Mouse (Mus musculus): ENCODE measurements around the gene Safb2. TPM values are rescaled to one million over a fixed set of nuclear protein-coding genes. Genes with fewer than 3 reads are reported as not detected.

The Safb2 gene
- polyA plus RNA-seq (2015; fragmentation: Nextera tagmentation; extraction: Ambion mirVana) = 42.3 and 55.9 TPM in 2 replicates

GRCm38 (mm10) chr17:56584257-56585130 lies at the start of gene Safb2, which contains the start of gene Safb:
Gene Safb2, minus strand, starts transcription at chr17:56584585.
Gene Safb, plus strand, starts transcription at chr17:56584825.

GRCm38 (mm10) chr17:56627530-56628277 lies 43.3 kb upstream of the Safb2 start, which contains the start of gene Catsperd:
Gene Catsperd, plus strand, starts transcription at chr17:56628143.

GRCm38 (mm10) chr17:56626754-56627470 lies 42.5 kb upstream of the Safb2 start, which contains the start of gene Lonp1:
Gene Lonp1, minus strand, starts transcription at chr17:56626887.

GRCm38 (mm10) chr17:56613236-56613844 lies 29.0 kb upstream of the Safb2 start, which contains the start of gene Rpl36:
Gene Rpl36, plus strand, starts transcription at chr17:56613416.

GRCm38 (mm10) chr17:56609452-56610171 lies 25.2 kb upstream of the Safb2 start, which contains the start of gene 2410015M20Rik:
Gene 2410015M20Rik, minus strand, starts transcription at chr17:56609771.

GRCm38 (mm10) chr17:56554122-56554551 lies 30.2 kb downstream of the Safb2 start, which contains the start of gene Gm20219:
Gene Gm20219, minus strand, starts transcription at chr17:56554387.

GRCm38 (mm10) chr17:56512310-56512709 lies 72.1 kb downstream of the Safb2 start, which contains the start of gene Znrf4:
Gene Znrf4, minus strand, starts transcription at chr17:56512431.

Other genes with a start within 250 kb of the Safb2 start
- 159 and 196 TPM in 2 replicates for gene Ptprs, start 108.1 kb downstream of the Safb2 start, polyA plus RNA-seq (2015; fragmentation: Nextera tagmentation; extraction: Ambion mirVana)
- gene Znrf4, start 72.2 kb downstream of the Safb2 start, polyA plus RNA-seq (2015; fragmentation: Nextera tagmentation; extraction: Ambion mirVana) = not detected in 2 replicates
- 0.36 and 0.84 TPM in 2 replicates for gene Gm20219, start 30.2 kb downstream of the Safb2 start, polyA plus RNA-seq (2015; fragmentation: Nextera tagmentation; extraction: Ambion mirVana)
- 71.8 and 80.4 TPM in 2 replicates for gene Safb, start 240 bp upstream of the Safb2 start, polyA plus RNA-seq (2015; fragmentation: Nextera tagmentation; extraction: Ambion mirVana)
- gene 2410015M20Rik, start 25.2 kb upstream of the Safb2 start, polyA plus RNA-seq (2015; fragmentation: Nextera tagmentation; extraction: Ambion mirVana) = 234 and 256 TPM in 2 replicates
- gene Rpl36, start 28.8 kb upstream of the Safb2 start, polyA plus RNA-seq (2015; fragmentation: Nextera tagmentation; extraction: Ambion mirVana) = 1,131 and 1,363 TPM in 2 replicates
- gene Lonp1, start 42.3 kb upstream of the Safb2 start, polyA plus RNA-seq (2015; fragmentation: Nextera tagmentation; extraction: Ambion mirVana) = 42.0 and 44.9 TPM in 2 replicates
- gene Catsperd, start 43.6 kb upstream of the Safb2 start, polyA plus RNA-seq (2015; fragmentation: Nextera tagmentation; extraction: Ambion mirVana) = 0.87 and 0.97 TPM in 2 replicates
- 71.4 and 81.5 TPM in 2 replicates for gene Ranbp3, start 88.7 kb upstream of the Safb2 start, polyA plus RNA-seq (2015; fragmentation: Nextera tagmentation; extraction: Ambion mirVana)
- 830 and 877 TPM in 2 replicates for gene Ndufa11, start 133.2 kb upstream of the Safb2 start, polyA plus RNA-seq (2015; fragmentation: Nextera tagmentation; extraction: Ambion mirVana)
- gene Vmac, start 133.4 kb upstream of the Safb2 start, polyA plus RNA-seq (2015; fragmentation: Nextera tagmentation; extraction: Ambion mirVana) = 13.2 and 19.0 TPM in 2 replicates
- gene Nrtn, start 172.9 kb upstream of the Safb2 start, polyA plus RNA-seq (2015; fragmentation: Nextera tagmentation; extraction: Ambion mirVana) = 6.2 and 7.9 TPM in 2 replicates
- gene Dus3l, start 180.2 kb upstream of the Safb2 start, polyA plus RNA-seq (2015; fragmentation: Nextera tagmentation; extraction: Ambion mirVana) = 85.8 and 101 TPM in 2 replicates
- 0.33 and 0.53 TPM in 2 replicates for gene Prr22, start 185.7 kb upstream of the Safb2 start, polyA plus RNA-seq (2015; fragmentation: Nextera tagmentation; extraction: Ambion mirVana)
- gene Rfx2, start 246.4 kb upstream of the Safb2 start, polyA plus RNA-seq (2015; fragmentation: Nextera tagmentation; extraction: Ambion mirVana) = 3.5 and 4.8 TPM in 2 replicates